Mouse (Mus musculus) cerebellum, adult 2 months (tissue): ENCODE results near the gene Edaradd. TPM values are rescaled to one million over a fixed set of nuclear protein-coding genes. Genes with fewer than 3 reads are reported as not detected.
A peak's percentile ranks its signal among the peaks of the same experiment; 100 is the strongest.

Experiments used
- DNase-seq, 2 experiments: peaks; one replicate each; pipeline ENCODE4 v3.0.0; 2021
- H3K27ac ChIP-seq: fragments of 200-500 bp; 2 replicates; pipeline ENCODE4 v1.5.1; 2012; ENCODE audit warnings: low read length, control low read depth, inconsistent platforms; ENCODE audit not compliant: insufficient read depth
- H3K27me3 ChIP-seq: fragments of 200-500 bp; 2 replicates; pipeline ENCODE4 v1.6.1; 2012; ENCODE audit warnings: inconsistent platforms, mild to moderate bottlenecking, low read length, moderate library complexity; ENCODE audit not compliant: control insufficient read depth, insufficient read depth
- H3K4me1 ChIP-seq: fragments of 200-500 bp; 2 replicates; pipeline ENCODE4 v1.6.1; 2011; ENCODE audit warnings: low read length; ENCODE audit not compliant: control insufficient read depth, insufficient read depth
- H3K4me3 ChIP-seq: fragments of 200-500 bp; replicated peaks from 2 replicates; pipeline ENCODE3; 2011; ENCODE audit warnings: mild to moderate bottlenecking, low read depth, low read length, control low read depth; ENCODE audit not compliant: insufficient read depth
- CTCF ChIP-seq: fragments of 200-500 bp; IDR thresholded peaks from 2 replicates; pipeline ENCODE4 v1.5.1; 2011; ENCODE audit warnings: low read depth, mild to moderate bottlenecking, control low read depth, low read length, moderate library complexity, borderline replicate concordance; ENCODE audit not compliant: insufficient read depth
- POLR2A ChIP-seq: fragments of 200-500 bp; IDR thresholded peaks from 2 replicates; pipeline ENCODE4 v1.6.1; 2011; ENCODE audit warnings: low read length, control low read depth, borderline replicate concordance; ENCODE audit not compliant: insufficient read depth
- WGBS: fragments of 180-500 bp; shearing (Covaris S2); methylation state at CpG from one replicate; pipeline ENCODE4 v1.1.7; 2018; 5-methylcytosine and 5-hydroxymethylcytosine counted together
- polyA plus RNA-seq: library from polyadenylated mRNA; depleted of rRNA; stranded (reverse); fragments of >200 nt; gene quantifications from 2 replicates; pipeline ENCODE4 v1.2.3, GENCODE M21; 2012; rRNA removed

The Edaradd gene
- polyA plus RNA-seq = 0.02 TPM in 1 of 2 replicates, not detected in the other

DNA sequence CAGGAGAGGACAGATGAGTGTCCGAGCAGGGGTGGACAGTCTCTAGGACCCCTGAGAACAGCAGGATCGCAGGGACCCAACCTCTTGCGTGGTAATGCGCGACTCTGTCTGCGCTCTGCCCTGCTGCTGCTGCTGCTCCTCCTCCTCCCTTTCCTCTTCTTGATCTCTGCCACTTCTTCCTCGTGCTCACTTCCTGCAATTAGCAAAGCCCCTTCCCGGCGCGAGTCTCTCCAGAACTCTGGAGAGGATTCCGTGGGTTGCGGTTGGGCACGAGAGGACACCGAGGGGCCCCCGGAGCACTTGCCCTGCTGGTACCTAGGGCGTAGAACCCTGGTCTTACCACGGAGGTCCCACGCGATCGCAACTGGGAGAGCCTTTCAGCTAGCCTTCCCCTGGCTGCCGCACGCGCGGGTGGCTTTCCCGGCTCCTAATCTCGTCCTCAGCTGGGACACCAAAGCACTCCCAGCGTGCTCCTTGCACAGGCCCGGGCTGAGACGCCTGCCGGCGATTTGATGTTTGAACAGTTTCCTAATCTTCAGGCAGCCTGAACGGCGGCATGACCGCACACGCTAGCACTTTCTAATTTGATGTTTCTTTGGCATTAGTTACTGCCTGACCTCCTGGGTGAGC is at the start of gene Edaradd:
Gene Edaradd (minus strand): TSS at position 484 of the 630 bp plus-strand sequence.
- no peaks in the 10 kb centered on the region; the same call in 1 of the 2 replicates for H3K27me3 ChIP-seq
- H3K4me3 ChIP-seq = peak within 1 kb of the TSS; percentile 38
- TF ChIP-seq CTCF (0 out of 2 replicates have a peak, but pooled peaks have one; percentile 10), POLR2A (no peak)
- under 1% methylated on average over 35 of the region's 35 CpGs for WGBS
- no peak within 1 kb of the TSS for H3K27ac ChIP-seq
- peak; percentile 6 to 18 for DNase-seq
- H3K4me1 ChIP-seq = no peaks in the 10 kb centered on the region

DNA sequence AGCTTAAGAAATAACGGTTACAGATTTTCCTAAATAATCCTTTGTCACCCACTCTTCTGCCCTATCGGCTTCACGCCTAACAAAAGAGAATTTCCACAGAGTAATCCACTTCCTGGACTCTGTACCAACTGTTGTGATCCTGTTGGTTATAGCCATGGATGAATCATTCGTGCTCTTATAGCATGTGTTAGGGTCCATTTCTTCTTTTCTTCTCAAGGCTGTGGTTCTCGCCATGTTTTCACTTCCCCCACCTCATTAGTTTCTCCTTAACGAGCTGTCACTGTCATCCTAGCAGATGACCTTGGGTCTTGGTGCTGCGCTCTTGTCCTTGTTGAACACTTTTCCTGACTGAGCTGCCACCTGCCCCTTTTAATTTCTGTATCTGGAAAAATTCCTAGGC is 49.5 kb upstream of the Edaradd start:
- Histone ChIP-seq H3K27ac (no peak overlapping the region), H3K27me3 (no peaks in the 10 kb centered on the region), H3K4me3 (no peak overlapping the region), H3K4me1 (no peaks in the 10 kb centered on the region)
- no peak for TF ChIP-seq POLR2A
- TF ChIP-seq CTCF = no peak
- no peak for DNase-seq
- WGBS = 81% methylated on average over 7 of the region's 7 CpGs

DNA sequence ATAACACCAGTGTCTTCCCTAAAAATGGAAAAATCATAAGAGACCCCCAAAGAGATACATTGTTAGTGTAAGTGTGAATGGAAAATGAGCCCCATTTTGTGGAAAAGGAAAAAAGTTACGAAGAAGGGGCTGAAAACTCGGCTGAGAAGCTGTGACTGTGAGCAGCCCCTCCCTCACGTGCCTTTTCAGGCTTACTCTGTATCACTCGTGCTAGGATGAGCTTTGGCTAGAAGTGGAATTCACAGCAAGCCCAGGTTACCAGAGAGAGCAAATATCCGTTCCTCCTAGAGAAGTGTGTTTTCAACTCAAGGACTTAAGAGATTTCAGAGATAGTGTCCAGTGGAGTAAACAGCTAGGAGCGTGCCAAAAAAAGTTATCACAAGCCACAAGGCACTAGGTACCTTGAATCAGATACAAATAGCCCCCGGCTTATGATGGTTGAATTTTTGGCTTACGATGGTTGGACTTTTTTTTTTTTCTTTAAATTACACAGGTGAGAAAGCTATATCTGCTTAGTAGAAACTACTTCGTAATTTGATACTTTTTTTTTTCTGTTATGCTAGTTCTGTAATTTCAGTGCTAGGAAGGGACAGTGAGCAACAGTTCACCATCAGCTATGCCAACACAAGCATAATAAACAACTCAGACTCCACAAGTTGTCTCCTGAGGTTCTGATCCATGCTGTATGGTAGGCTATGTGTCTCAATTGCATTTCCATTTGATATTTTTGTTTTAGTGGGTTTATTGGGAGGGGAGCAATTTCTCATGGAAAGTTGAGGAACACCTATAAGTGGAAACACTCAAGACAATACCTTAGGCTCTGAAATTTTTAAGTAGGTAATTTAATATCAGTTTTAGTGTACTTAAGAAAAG is 48.6 kb upstream of the Edaradd start:
- 70% methylated on average over 9 of the region's 9 CpGs for WGBS
- H3K4me1 ChIP-seq = no peaks in the 10 kb centered on the region
- H3K4me3 ChIP-seq = no peak overlapping the region
- no peaks in the 10 kb centered on the region for H3K27me3 ChIP-seq
- no peak overlapping the region for H3K27ac ChIP-seq
- DNase-seq = no peak
- TF ChIP-seq CTCF = no peak
- no peak for TF ChIP-seq POLR2A

DNA sequence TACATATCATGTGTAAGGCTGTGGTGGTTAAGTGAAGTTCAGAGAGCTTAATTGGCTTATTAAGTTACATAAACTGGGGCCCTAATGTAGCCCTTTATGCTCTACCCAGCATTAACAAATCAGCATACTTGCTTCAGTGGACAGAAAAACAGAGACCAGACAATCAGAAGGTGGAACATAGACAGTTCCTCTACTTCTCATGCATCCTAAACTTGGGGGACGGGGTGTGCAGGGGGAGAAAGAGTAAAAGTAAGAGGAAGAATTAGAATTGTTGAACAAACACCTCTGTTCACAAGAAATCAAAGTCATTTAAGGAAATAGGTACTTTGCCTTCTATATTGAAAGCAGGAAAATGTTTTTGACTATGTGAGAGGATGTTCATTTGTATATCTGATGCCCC is 47.7 kb upstream of the Edaradd start:
- no peaks in the 10 kb centered on the region for H3K4me1 ChIP-seq
- TF ChIP-seq CTCF = no peak
- no peak for TF ChIP-seq POLR2A
- 95% methylated on average over 1 of the region's 1 CpGs for WGBS
- DNase-seq = no peak
- H3K4me3 ChIP-seq = no peak overlapping the region
- H3K27ac ChIP-seq = no peak overlapping the region
- no peaks in the 10 kb centered on the region for H3K27me3 ChIP-seq

DNA sequence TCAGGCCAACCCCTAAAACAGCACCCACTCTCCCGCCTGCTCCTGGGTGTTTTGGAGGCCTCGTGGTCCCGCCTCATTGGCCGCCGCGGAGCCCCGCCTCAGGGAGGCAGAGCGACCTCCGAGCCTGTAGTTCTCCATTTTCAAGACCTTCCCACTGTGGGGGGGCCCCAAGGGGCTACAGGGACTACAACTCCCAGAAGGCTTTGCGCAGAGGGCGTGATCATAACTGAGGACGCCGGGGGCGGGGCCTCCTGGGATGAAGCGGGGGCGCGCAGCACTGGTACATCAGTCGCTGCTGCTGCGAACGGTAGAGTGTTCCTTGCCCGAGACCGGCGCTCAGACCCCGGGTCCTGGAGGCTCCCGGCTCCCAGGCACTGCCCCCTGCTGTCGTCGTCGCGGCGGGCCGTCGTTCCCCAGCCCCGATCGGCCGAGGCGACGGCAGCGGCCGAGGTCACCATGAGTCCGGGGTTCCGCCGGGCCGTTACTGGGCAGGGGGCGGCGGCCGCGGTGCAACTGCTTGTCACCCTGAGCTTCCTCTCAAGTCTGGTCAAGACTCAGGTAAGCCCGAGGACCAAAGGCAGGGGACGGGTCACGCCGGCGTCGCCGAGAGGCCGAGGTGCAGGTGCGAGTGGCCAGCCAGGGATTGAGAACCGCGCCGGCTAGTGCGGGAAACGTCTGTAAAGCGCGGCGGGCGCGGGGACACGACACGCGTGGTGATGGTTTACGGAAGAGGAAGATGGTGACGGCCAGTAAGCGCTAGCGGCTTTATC is 45.6 kb upstream of the Edaradd start, which contains the start of gene Ero1lb:
Gene Ero1lb (plus strand): TSS at position 254 of the 770 bp plus-strand sequence.
- H3K4me1 ChIP-seq = no peaks in the 10 kb centered on the region
- peak within 1 kb of the TSS; percentile 71 for H3K4me3 ChIP-seq
- peak; percentile 99 for DNase-seq
- no peaks in the 10 kb centered on the region for H3K27me3 ChIP-seq
- H3K27ac ChIP-seq = peak within 1 kb of the TSS; percentile 14
- TF ChIP-seq POLR2A (peak; percentile 60; the same call in 1 of the 2 replicates), CTCF (no peak)
- WGBS = under 1% methylated on average over 73 of the region's 73 CpGs

DNA sequence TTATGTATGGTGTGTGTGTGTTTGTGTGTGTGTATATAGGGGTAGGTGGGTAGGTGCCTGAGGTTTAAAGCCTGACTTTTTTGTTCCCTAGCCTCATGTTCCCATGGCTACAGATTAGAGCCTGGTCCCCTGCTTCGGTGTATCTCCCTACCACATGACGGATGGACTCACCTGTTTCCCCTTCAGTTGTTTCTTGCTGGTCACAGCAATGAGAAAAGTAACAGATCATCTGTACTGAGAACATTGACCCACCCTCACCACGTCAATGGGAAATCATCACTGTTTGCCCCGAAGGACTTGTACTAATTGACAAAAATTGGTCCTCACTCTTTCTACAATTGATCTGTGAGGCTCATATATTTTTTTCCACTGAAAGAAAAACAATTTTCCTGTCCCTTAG is 42.0 kb upstream of the Edaradd start:
- Histone ChIP-seq H3K4me3 (no peak overlapping the region), H3K27ac (no peak overlapping the region), H3K27me3 (no peaks in the 10 kb centered on the region), H3K4me1 (no peaks in the 10 kb centered on the region)
- TF ChIP-seq POLR2A (no peak), CTCF (no peak)
- DNase-seq = no peak
- WGBS = 90% methylated on average over 4 of the region's 4 CpGs

DNA sequence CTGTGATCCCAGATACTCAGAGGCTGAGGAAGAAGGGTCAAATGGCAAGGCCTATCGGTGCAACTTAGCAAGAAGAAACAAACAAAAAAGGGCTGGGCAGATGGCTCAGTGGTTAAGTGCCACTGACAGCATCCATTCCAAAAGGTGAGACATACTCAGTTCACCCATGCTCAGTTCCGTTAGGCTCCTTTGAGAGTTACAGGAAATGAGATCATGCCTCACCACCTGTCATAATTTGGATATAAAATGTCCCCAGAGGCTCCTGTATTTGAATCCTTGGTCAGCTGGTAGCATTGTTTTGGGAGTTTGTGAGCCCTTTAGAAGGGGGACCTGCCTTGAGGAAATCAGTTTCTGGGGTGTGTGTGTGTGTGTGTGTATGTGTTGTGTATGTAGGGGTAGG is 41.5 kb upstream of the Edaradd start:
- Histone ChIP-seq H3K4me1 (no peaks in the 10 kb centered on the region), H3K27ac (no peak overlapping the region), H3K27me3 (no peaks in the 10 kb centered on the region), H3K4me3 (no peak overlapping the region)
- TF ChIP-seq POLR2A = no peak
- TF ChIP-seq CTCF = no peak
- 85% methylated on average over 2 of the region's 2 CpGs for WGBS
- no peak for DNase-seq
